Mouse (Mus musculus) lung, postnatal 0 days (tissue): Measurements from ENCODE around the gene Hist1h3a. TPM values are rescaled to one million over a fixed set of nuclear protein-coding genes. Genes with fewer than 3 reads are reported as not detected.
"Not testable (repeated sequence)": the region's sequence is repeated elsewhere in the genome, so short reads cannot be mapped to it uniquely, and the experiment has no call there.

Experiments
- ATAC-seq: fragments of 200-750 bp; cut with Nextera tagmentation; 2 replicates; pipeline ENCODE4 v1.8.0; 2017; ENCODE audit warnings: moderate library complexity
- DNase-seq: peaks from one replicate; pipeline ENCODE4 v3.0.0-alpha.2; 2016; ENCODE audit warnings: low spot score
- H3K27ac ChIP-seq: fragments of 300-500 bp; sonication (generic); 2 replicates; pipeline ENCODE4 v1.5.1; 2014; ENCODE audit warnings: antibody characterized with exemption, mild to moderate bottlenecking, low read length, mixed read lengths
- H3K27me3 ChIP-seq: fragments of 300-500 bp; sonication (generic); replicated peaks from 2 replicates; pipeline ENCODE4 v1.6.1; 2014; ENCODE audit warnings: low read length, mixed read lengths; ENCODE audit not compliant: insufficient read depth
- H3K36me3 ChIP-seq: fragments of 300-500 bp; sonication (generic); 2 replicates; pipeline ENCODE4 v1.6.1; 2014; ENCODE audit warnings: low read length, mixed read lengths; ENCODE audit not compliant: insufficient read depth
- H3K4me1 ChIP-seq: fragments of 300-500 bp; sonication (generic); 2 replicates; pipeline ENCODE4 v1.6.1; 2014; ENCODE audit warnings: antibody characterized with exemption, low read depth, low read length, mixed read lengths; ENCODE audit not compliant: insufficient read depth
- H3K4me2 ChIP-seq: fragments of 300-500 bp; sonication (generic); replicated peaks from 2 replicates; pipeline ENCODE4 v1.6.1; 2014; ENCODE audit warnings: low read depth, mild to moderate bottlenecking, low read length, moderate library complexity, mixed read lengths
- H3K4me3 ChIP-seq: fragments of 300-500 bp; sonication (generic); 2 replicates; pipeline ENCODE4 v1.5.1; 2014; ENCODE audit warnings: low read depth, low read length
- H3K9ac ChIP-seq: fragments of 300-500 bp; sonication (generic); replicated peaks from 2 replicates; pipeline ENCODE4 v1.6.1; 2014; ENCODE audit warnings: low read depth, mild to moderate bottlenecking
- H3K9me3 ChIP-seq: fragments of 300-500 bp; sonication (generic); 2 replicates; pipeline ENCODE4 v1.6.1; 2016; ENCODE audit warnings: low read length, mixed read lengths
- CTCF ChIP-seq: IDR thresholded peaks from 2 replicates; pipeline ENCODE4 v1.5.1; 2016; ENCODE audit warnings: antibody characterized with exemption, mild to moderate bottlenecking
- EP300 ChIP-seq: IDR thresholded peaks from 2 replicates; pipeline ENCODE4 v1.6.1; 2016; ENCODE audit warnings: antibody characterized with exemption, mild to moderate bottlenecking, control low read depth
- WGBS: fragments of 180-500 bp; shearing (Covaris S2); extraction: QIAGEN DNeasy Blood & Tissue Kit; methylation state at CpG from one replicate; pipeline ENCODE4 v1.1.7; 2014; 5-methylcytosine and 5-hydroxymethylcytosine counted together
- polyA plus RNA-seq: library from polyadenylated mRNA; unstranded; fragments of >200 nt; fragmentation: Nextera tagmentation; extraction: Ambion mirVana; gene quantifications from 2 replicates; pipeline ENCODE4 v1.2.1, GENCODE M21; 2015

Gene Hist1h3a
- polyA plus RNA-seq, result 1.4 and 1.7 TPM in 2 replicates

- H3K27me3 ChIP-seq, H3K36me3 ChIP-seq, H3K9me3 ChIP-seq: not testable (repeated sequence)
- Histone ChIP-seq H3K4me3 (peak within 1 kb of the TSS; percentile 49), H3K27ac (peak within 1 kb of the TSS; percentile 81), H3K9ac (peak within 1 kb of the TSS; percentile 35), H3K4me1 (peaks cover 12% of the 10 kb centered on the region), H3K4me2 (peak within 1 kb of the TSS; percentile 75)
- ATAC-seq (peak; percentile 59), DNase-seq (peak; percentile 98)
- 3% methylated on average over 26 of the region's 52 CpGs for WGBS
Measured at GRCm38 (mm10) chr13:23761871-23762821, at the start of gene Hist1h3a. Gene Hist1h3a, minus strand, starts transcription at chr13:23762386.

- H3K4me2 ChIP-seq, result no peak within 1 kb of the TSS
- peak; percentile 82 for ATAC-seq
- TF ChIP-seq CTCF (no peak), EP300 (peak; percentile 34; the same call in 1 of the 2 replicates)
- no peaks in the 10 kb centered on the region for H3K4me1 ChIP-seq
- DNase-seq, result peak; percentile 49
- no peak within 1 kb of the TSS for H3K27ac ChIP-seq
- 56% methylated on average over 15 of the region's 15 CpGs for WGBS
- H3K27me3 ChIP-seq, result no peaks in the 10 kb centered on the region
- no peak within 1 kb of the TSS for H3K9ac ChIP-seq
- no peaks in the 10 kb centered on the region for H3K36me3 ChIP-seq
- H3K4me3 ChIP-seq, result no peak within 1 kb of the TSS
- no peaks in the 10 kb centered on the region for H3K9me3 ChIP-seq
Measured at GRCm38 (mm10) chr13:23806422-23807052, 44.4 kb upstream of the Hist1h3a start, which contains the start of gene Slc17a2. Gene Slc17a2, plus strand, starts transcription at chr13:23806993.

- Histone ChIP-seq H3K36me3 (no peaks in the 10 kb centered on the region), H3K4me1 (no peaks in the 10 kb centered on the region), H3K27ac (no peak overlapping the region), H3K4me2 (no peak overlapping the region), H3K27me3 (no peaks in the 10 kb centered on the region), H3K9me3 (no peaks in the 10 kb centered on the region), H3K4me3 (no peak overlapping the region), H3K9ac (no peak overlapping the region)
- DNase-seq (no peak), ATAC-seq (no peak)
- TF ChIP-seq EP300, result no peak
- no peak for TF ChIP-seq CTCF
- WGBS, result 49% methylated on average over 2 of the region's 2 CpGs
Measured at GRCm38 (mm10) chr13:23804532-23804931, 42.3 kb upstream of the Hist1h3a start.

GRCm38 (mm10) chr13:23799405-23799804 is 37.2 kb upstream of the Hist1h3a start:
- H3K9me3 ChIP-seq, result no peaks in the 10 kb centered on the region
- DNase-seq (peak; percentile 16), ATAC-seq (no peak)
- H3K9ac ChIP-seq, result no peak overlapping the region
- no peak overlapping the region for H3K4me2 ChIP-seq
- H3K4me1 ChIP-seq, result no peaks in the 10 kb centered on the region
- no peak overlapping the region for H3K27ac ChIP-seq
- no peaks in the 10 kb centered on the region for H3K36me3 ChIP-seq
- H3K27me3 ChIP-seq, result no peaks in the 10 kb centered on the region
- WGBS, result 66% methylated on average over 5 of the region's 5 CpGs
- TF ChIP-seq CTCF (no peak), EP300 (no peak)
- H3K4me3 ChIP-seq, result no peak overlapping the region

DNA sequence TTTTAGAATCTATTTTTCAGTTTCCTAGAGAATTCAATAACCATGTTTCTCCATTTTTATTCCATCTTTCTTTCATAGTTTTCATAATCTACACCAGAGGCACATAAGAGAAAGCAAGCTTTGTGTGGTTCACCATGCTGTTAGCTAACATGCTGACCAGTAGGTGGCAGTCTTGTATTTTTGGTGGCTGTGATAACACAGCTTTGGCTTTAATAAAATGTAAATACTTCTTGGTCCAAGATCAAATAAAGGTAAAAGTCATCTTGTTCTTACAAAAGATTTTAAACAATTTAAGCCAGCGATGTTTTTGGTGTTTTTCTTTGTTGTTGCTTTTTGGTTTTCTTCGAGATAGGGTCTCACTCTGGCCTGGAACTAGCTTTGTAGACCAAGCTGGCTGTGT is 30.3 kb upstream of the Hist1h3a start:
- Histone ChIP-seq H3K36me3 (no peaks in the 10 kb centered on the region), H3K9ac (no peak overlapping the region), H3K4me2 (no peak overlapping the region), H3K27me3 (no peaks in the 10 kb centered on the region), H3K4me1 (no peaks in the 10 kb centered on the region), H3K27ac (no peak overlapping the region), H3K9me3 (no peaks in the 10 kb centered on the region), H3K4me3 (no peak overlapping the region)
- ATAC-seq (no peak), DNase-seq (peak; percentile 82)
- WGBS, result 37% methylated on average over 2 of the region's 2 CpGs
- TF ChIP-seq EP300, result no peak
- peak; percentile 90 for TF ChIP-seq CTCF

GRCm38 (mm10) chr13:23779025-23779424 is 16.8 kb upstream of the Hist1h3a start:
- TF ChIP-seq EP300, result no peak
- no peak for TF ChIP-seq CTCF
- Histone ChIP-seq H3K9me3 (no peaks in the 10 kb centered on the region), H3K27ac (no peak overlapping the region), H3K36me3 (no peaks in the 10 kb centered on the region), H3K4me1 (no peaks in the 10 kb centered on the region), H3K27me3 (no peaks in the 10 kb centered on the region), H3K9ac (no peak overlapping the region), H3K4me2 (no peak overlapping the region), H3K4me3 (no peak overlapping the region)
- WGBS, result 74% methylated on average over 4 of the region's 4 CpGs
- DNase-seq (no peak), ATAC-seq (no peak)
